Mouse (Mus musculus) liver, adult 2 months (tissue): ENCODE measurements around the gene Gzme. TPM values are rescaled to one million over a fixed set of nuclear protein-coding genes. Genes with fewer than 3 reads are reported as not detected.
"Not testable (repeated sequence)": the region's sequence is repeated elsewhere in the genome, so short reads cannot be mapped to it uniquely, and the experiment has no call there.

Experiments used
- DNase-seq: peaks from one replicate; pipeline ENCODE4 v3.0.0-alpha.2; 2011; ENCODE audit warnings: low read depth, low spot score; ENCODE audit errors: extremely low read depth
- H3K27ac ChIP-seq: fragments of 200-500 bp; replicated peaks from 2 replicates; pipeline ENCODE4 v1.5.1; 2012; ENCODE audit warnings: low read depth, mild to moderate bottlenecking, control low read depth, inconsistent platforms, low read length; ENCODE audit not compliant: insufficient read depth
- H3K27me3 ChIP-seq: fragments of 200-500 bp; 2 replicates; pipeline ENCODE4 v1.6.1; 2012; ENCODE audit warnings: mild to moderate bottlenecking, moderate library complexity, low read length, inconsistent platforms; ENCODE audit not compliant: control insufficient read depth, insufficient read depth
- H3K36me3 ChIP-seq: fragments of 200-500 bp; 2 replicates; pipeline ENCODE4 v1.6.1; 2012; ENCODE audit warnings: low read length, inconsistent platforms; ENCODE audit not compliant: control insufficient read depth, insufficient read depth
- H3K4me1 ChIP-seq: fragments of 200-500 bp; 2 replicates; pipeline ENCODE4 v1.6.1; 2011; ENCODE audit warnings: low read length; ENCODE audit not compliant: control insufficient read depth, insufficient read depth
- H3K4me3 ChIP-seq: fragments of 200-500 bp; 2 replicates; pipeline ENCODE4 v1.5.1; 2011; ENCODE audit warnings: low read depth, mild to moderate bottlenecking, control low read depth, low read length, moderate library complexity; ENCODE audit not compliant: insufficient read depth
- H3K79me2 ChIP-seq: fragments of 200-500 bp; 2 replicates; pipeline ENCODE4 v1.6.1; 2012; ENCODE audit warnings: inconsistent platforms, mild to moderate bottlenecking, low read length, moderate library complexity; ENCODE audit not compliant: control insufficient read depth, insufficient read depth
- H3K9ac ChIP-seq: fragments of 200-500 bp; 2 replicates; pipeline ENCODE4 v1.6.1; 2012; ENCODE audit warnings: low read depth, mild to moderate bottlenecking, control low read depth, inconsistent platforms, low read length
- CTCF ChIP-seq: fragments of 200-500 bp; IDR thresholded peaks from 2 replicates; pipeline ENCODE4 v1.5.1; 2011; ENCODE audit warnings: low read depth, low read length, control low read depth
- POLR2A ChIP-seq: fragments of 200-500 bp; IDR thresholded peaks from 2 replicates; pipeline ENCODE4 v1.6.1; 2011; ENCODE audit warnings: low read length, control low read depth; ENCODE audit not compliant: insufficient read depth; ENCODE audit errors: extremely low read depth
- WGBS: fragments of 180-500 bp; shearing (Covaris S2); methylation state at CpG from one replicate; pipeline ENCODE4 v1.1.7; 2018; 5-methylcytosine and 5-hydroxymethylcytosine counted together
- polyA plus RNA-seq: library from polyadenylated mRNA; depleted of rRNA; stranded (reverse); fragments of >200 nt; gene quantifications from 2 replicates; pipeline ENCODE4 v1.2.3, GENCODE M21; 2012; rRNA removed
- total RNA-seq: library from RNA; depleted of rRNA; stranded (reverse); fragments of >200 nt; gene quantifications from 2 replicates; pipeline ENCODE4 v1.2.3, GENCODE M21; 2014; rRNA removed

The Gzme gene
- total RNA-seq (not detected in 2 replicates), polyA plus RNA-seq (not detected in 2 replicates)

- Histone ChIP-seq H3K79me2 (no peaks in the 10 kb centered on the region), H3K9ac (no peak within 1 kb of the TSS), H3K4me1 (no peaks in the 10 kb centered on the region), H3K27me3 (no peaks in the 10 kb centered on the region), H3K36me3 (no peaks in the 10 kb centered on the region), H3K27ac (no peak within 1 kb of the TSS), H3K4me3 (no peak within 1 kb of the TSS)
- TF ChIP-seq POLR2A (no peak), CTCF (no peak)
- DNase-seq, result no peak
Measured at GRCm38 (mm10) chr14:56120525-56120924, at the start of gene Gzme. Gzme (minus strand) TSS chr14:56120625.

- H3K27ac ChIP-seq, result no peak overlapping the region
- no peak overlapping the region for H3K9ac ChIP-seq
- no peaks in the 10 kb centered on the region for H3K36me3 ChIP-seq
- 63% methylated on average over 6 of the region's 6 CpGs for WGBS
- no peaks in the 10 kb centered on the region for H3K27me3 ChIP-seq
- H3K79me2 ChIP-seq, result no peaks in the 10 kb centered on the region
- H3K4me1 ChIP-seq, result no peaks in the 10 kb centered on the region
- H3K4me3 ChIP-seq, result no peak overlapping the region
- no peak for DNase-seq
- TF ChIP-seq CTCF (no peak), POLR2A (no peak)
Measured at GRCm38 (mm10) chr14:56168009-56168408, 47.6 kb upstream of the Gzme start.

- DNase-seq, result no peak
- Histone ChIP-seq H3K36me3 (no peaks in the 10 kb centered on the region), H3K27me3 (no peaks in the 10 kb centered on the region), H3K27ac (no peak overlapping the region), H3K4me1 (no peaks in the 10 kb centered on the region), H3K9ac (no peak overlapping the region), H3K79me2 (no peaks in the 10 kb centered on the region), H3K4me3 (no peak overlapping the region)
- WGBS, result 88% methylated on average over 2 of the region's 2 CpGs
- TF ChIP-seq CTCF (no peak), POLR2A (no peak)
Measured at GRCm38 (mm10) chr14:56162109-56162508, 41.7 kb upstream of the Gzme start.

- H3K9ac ChIP-seq, H3K27me3 ChIP-seq, H3K27ac ChIP-seq, H3K79me2 ChIP-seq, H3K4me1 ChIP-seq, DNase-seq, H3K36me3 ChIP-seq, H3K4me3 ChIP-seq: not testable (repeated sequence)
- WGBS, result 75% methylated on average over 2 of the region's 2 CpGs
Measured at GRCm38 (mm10) chr14:56159479-56159878, 39.1 kb upstream of the Gzme start, which contains the start of gene Gzmg. Gzmg (minus strand) TSS chr14:56159579.

GRCm38 (mm10) chr14:56155340-56155739, 34.9 kb upstream of the Gzme start:
- Histone ChIP-seq H3K9ac (no peak overlapping the region), H3K36me3 (no peaks in the 10 kb centered on the region), H3K4me1 (no peaks in the 10 kb centered on the region), H3K4me3 (no peak overlapping the region), H3K27ac (no peak overlapping the region), H3K27me3 (no peaks in the 10 kb centered on the region), H3K79me2 (no peaks in the 10 kb centered on the region)
- no peak for DNase-seq
- TF ChIP-seq POLR2A (no peak), CTCF (no peak)
- WGBS, result 65% methylated on average over 2 of the region's 2 CpGs

- H3K36me3 ChIP-seq, H3K79me2 ChIP-seq, H3K4me1 ChIP-seq, H3K4me3 ChIP-seq, DNase-seq, H3K27me3 ChIP-seq, H3K9ac ChIP-seq, H3K27ac ChIP-seq: not testable (repeated sequence)
- WGBS, result 61% methylated on average over 1 of the region's 1 CpGs
Measured at GRCm38 (mm10) chr14:56133675-56134074, 13.2 kb upstream of the Gzme start.

GRCm38 (mm10) chr14:56132508-56132907, 12.1 kb upstream of the Gzme start, which contains the start of gene Gzmd:
Gzmd (minus strand) TSS chr14:56132608.
- H3K9ac ChIP-seq, DNase-seq, H3K4me3 ChIP-seq, H3K79me2 ChIP-seq, H3K4me1 ChIP-seq, H3K27me3 ChIP-seq, H3K36me3 ChIP-seq, H3K27ac ChIP-seq: not testable (repeated sequence)
- WGBS, result 68% methylated on average over 2 of the region's 2 CpGs
